Mouse (Mus musculus): ENCODE measurements at regions not wholly inside any gene's neighbourhood (a gene's known extent, or its start where the extent isn't known, plus 50 kb on each side); places are given as distances from the start of the nearest gene placed in this dataset.

DNA sequence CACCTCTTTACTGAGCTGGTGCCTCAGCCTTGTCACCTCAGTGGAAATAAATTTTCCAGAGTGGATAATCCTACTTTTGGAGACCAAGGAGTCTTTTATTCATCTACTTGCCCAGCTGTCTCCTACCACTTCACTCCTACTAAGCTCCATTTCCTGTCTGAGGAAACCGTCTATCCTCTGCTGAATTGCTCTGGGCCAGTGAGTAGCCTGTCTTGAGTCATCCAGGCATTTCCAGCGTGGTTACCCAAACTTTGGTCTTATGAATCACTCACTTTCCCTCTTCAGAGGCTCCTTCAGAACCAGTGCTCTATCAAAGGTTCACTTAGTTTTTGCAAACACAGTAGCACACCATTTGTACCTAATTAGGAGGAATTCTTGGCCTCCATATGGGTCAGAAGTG, 303.2 kb upstream of the Ctso start:
- TF ChIP-seq ZMIZ1 (IDR thresholded peaks at IDR 0.05; ENCODE audit: low read depth, low read length), result no peak
- TF ChIP-seq CTCF (IDR thresholded peaks at IDR 0.05 in 2 of 3, conservative IDR thresholded peaks at IDR 0.05 in 1 of 3; ENCODE audit: control insufficient read depth in 1 of 3, insufficient read depth in 1 of 3, low read depth in 2 of 3, low read length in 3 of 3, poor library complexity in 1 of 3, severe bottlenecking in 1 of 3), result no peak
- no peak for TF ChIP-seq POLR2A (IDR thresholded peaks at IDR 0.05; ENCODE audit: control insufficient read depth in 1 of 2, insufficient read depth in 1 of 2, low read depth in 1 of 2, low read length in 2 of 2, poor library complexity in 1 of 2)
- no peak for TF ChIP-seq ZNF384 (IDR thresholded peaks at IDR 0.05; ENCODE audit: low read depth, low read length)
- TF ChIP-seq RAD21 (IDR thresholded peaks at IDR 0.05; ENCODE audit: low read depth, low read length), result no peak
- TF ChIP-seq ELF1 (IDR thresholded peaks at IDR 0.05; ENCODE audit: low read depth, low read length), result no peak
- TF ChIP-seq SMC3 (IDR thresholded peaks at IDR 0.05; ENCODE audit: low read depth, low read length), result no peak
- no peak for TF ChIP-seq MXI1 (IDR thresholded peaks at IDR 0.05; ENCODE audit: low read depth, low read length)
- no peak for TF ChIP-seq EP300 (IDR thresholded peaks at IDR 0.05; ENCODE audit: low read depth in 1 of 2, low read length in 2 of 2)
- TF ChIP-seq BHLHE40 (IDR thresholded peaks at IDR 0.05; ENCODE audit: borderline replicate concordance, low read depth, low read length), result no peak
- TF ChIP-seq POLR2AphosphoS5 (IDR thresholded peaks at IDR 0.05; ENCODE audit: borderline replicate concordance, low read depth, low read length), result no peak
- no peak for TF ChIP-seq GABPA (IDR thresholded peaks at IDR 0.05; ENCODE audit: low read depth, low read length)
- no peak for TF ChIP-seq MYC (IDR thresholded peaks at IDR 0.05; ENCODE audit: low read depth, low read length)
